Mouse (Mus musculus) cerebellum, adult (tissue): ENCODE data around the gene Drap1.

Source experiments
- ATAC-seq: cut with Nextera tagmentation; 2 replicates; pipeline ENCODE4 v1.9.2; 2017; ENCODE audit warnings: mild to moderate bottlenecking, moderate library complexity, mixed read lengths; ENCODE audit not compliant: insufficient number of reproducible peaks, low FRiP score, low TSS enrichment

Drap1 gene

GRCm38 (mm10) chr19:5389647-5390046, 35.1 kb downstream of the Drap1 start:
- no peak for ATAC-seq

- ATAC-seq: peak; percentile 94
Measured at GRCm38 (mm10) chr19:5388588-5389242, 36.1 kb downstream of the Drap1 start, which contains the start of gene Sart1. TSS of gene Sart1 (minus strand) at chr19:5388703.

- ATAC-seq: no peak
Measured at GRCm38 (mm10) chr19:5388011-5388441, 36.8 kb downstream of the Drap1 start.

- ATAC-seq: no peak
Measured at GRCm38 (mm10) chr19:5384715-5385114, 40.1 kb downstream of the Drap1 start.

GRCm38 (mm10) chr19:5383326-5383725, 41.5 kb downstream of the Drap1 start:
- no peak for ATAC-seq

GRCm38 (mm10) chr19:5377446-5377845, 47.3 kb downstream of the Drap1 start:
- ATAC-seq: no peak

GRCm38 (mm10) chr19:5374748-5375147, 50.0 kb downstream of the Drap1 start:
- no peak for ATAC-seq

- no peak for ATAC-seq
Measured at GRCm38 (mm10) chr19:5374177-5374576, 50.6 kb downstream of the Drap1 start.
